10 mouse cellular contexts compared by ENCODE assay signal in genomic region chr17:45406281-45406680, GRCm38 (mm10). TPM values are rescaled to one million over a fixed set of nuclear protein-coding genes. Genes with fewer than 3 reads are reported as not detected.
DNase-seq lines count a peak whose midpoint lies in the region; ATAC-seq and TF ChIP-seq lines count a peak whose summit lies in the region.
"Had no signal": no experiment of that assay in that cellular context is flagged by ENCODE, and none has a peak within 500 bp of the region (broad histone marks: within the 10 kb centered on the region; RNA-seq: fewer than 3 reads in every experiment).

No protein-coding gene starts in this region.

- POLR2A ChIA-PET in Patski (lab: Charles Lee): no interaction called here

- CTCF ChIA-PET in Patski (lab: Charles Lee): no interaction called here

- no peaks in the 10 kb centered on the region for H3K4me1 ChIP-seq in hindbrain, postnatal 0 days (ENCODE audit: insufficient read depth, low read length)
- no peaks in the 10 kb centered on the region for H3K4me1 ChIP-seq in hindbrain, embryonic 14.5 days (replicated peaks; ENCODE audit: control insufficient read depth, insufficient read depth, low read length)
- H3K4me1 ChIP-seq in midbrain, postnatal 0 days (ENCODE audit: insufficient read depth, low read length): no peaks in the 10 kb centered on the region
- H3K4me1 ChIP-seq in midbrain, embryonic 13.5 days (replicated peaks): no peaks in the 10 kb centered on the region
- H3K4me1 ChIP-seq in small intestine, adult 2 months (ENCODE audit: control insufficient read depth, insufficient read depth, insufficient read length, low read length): no peaks in the 10 kb centered on the region
- H3K4me1 ChIP-seq: limb, embryonic 15.5 days had no signal

- H3K36me3 ChIP-seq in hindbrain, postnatal 0 days (ENCODE audit: insufficient read depth, low read length): peaks cover 33% of the 10 kb centered on the region
- peaks cover 72% of the 10 kb centered on the region for H3K36me3 ChIP-seq in hindbrain, embryonic 14.5 days (replicated peaks; ENCODE audit: control insufficient read depth, insufficient read depth)
- peaks cover 33% of the 10 kb centered on the region for H3K36me3 ChIP-seq in midbrain, postnatal 0 days (ENCODE audit: insufficient read depth, low read length)
- H3K36me3 ChIP-seq in midbrain, embryonic 13.5 days: peaks cover 73% of the 10 kb centered on the region
- H3K36me3 ChIP-seq in small intestine, adult 2 months (ENCODE audit: control insufficient read depth, insufficient read depth, low read length): peaks cover 64% of the 10 kb centered on the region

- no peak overlapping the region for H3K27ac ChIP-seq in hindbrain, postnatal 0 days
- H3K27ac ChIP-seq in hindbrain, embryonic 14.5 days: no peak overlapping the region
- H3K27ac ChIP-seq in midbrain, postnatal 0 days (ENCODE audit: low read depth, low read length): no peak overlapping the region
- H3K27ac ChIP-seq in midbrain, embryonic 13.5 days: no peak overlapping the region
- H3K27ac ChIP-seq in small intestine, adult 2 months (ENCODE audit: insufficient read depth, low read depth, low read length): no peak overlapping the region
- H3K27ac ChIP-seq: limb, embryonic 15.5 days; midbrain, embryonic 15.5 days had no signal

- DNase-seq in hindbrain, postnatal 0 days (ENCODE audit: low spot score): peak; percentile 35
- no peak for DNase-seq in hindbrain, embryonic 14.5 days (ENCODE audit: low spot score)
- DNase-seq in midbrain, postnatal 0 days (ENCODE audit: low spot score): peak; percentile 33
- no peak for DNase-seq in Patski (ENCODE audit: low read depth, low spot score)
- no peak for DNase-seq in c-Kit-positive CD71-positive TER-119-positive erythroid progenitor cells, embryonic 14.5 days (ENCODE audit: low spot score)

- WGBS in hindbrain, postnatal 0 days: 93% methylated on average over 10 of the region's 10 CpGs
- WGBS in hindbrain, embryonic 14.5 days: 98% methylated on average over 10 of the region's 10 CpGs
- WGBS in midbrain, postnatal 0 days: 92% methylated on average over 10 of the region's 10 CpGs
- 96% methylated on average over 10 of the region's 10 CpGs for WGBS in midbrain, embryonic 13.5 days
- WGBS in small intestine, adult 2 months: 95% methylated on average over 10 of the region's 10 CpGs

- no peak overlapping the region for H3K4me2 ChIP-seq in hindbrain, postnatal 0 days (ENCODE audit: low read depth, low read length)
- H3K4me2 ChIP-seq in hindbrain, embryonic 14.5 days (replicated peaks): no peak overlapping the region
- no peak overlapping the region for H3K4me2 ChIP-seq in midbrain, postnatal 0 days (ENCODE audit: low read depth, low read length, poor library complexity, severe bottlenecking)
- H3K4me2 ChIP-seq in midbrain, embryonic 13.5 days (replicated peaks): no peak overlapping the region
- H3K4me2 ChIP-seq: limb, embryonic 15.5 days; midbrain, embryonic 15.5 days had no signal

- H3K9ac ChIP-seq in hindbrain, postnatal 0 days (replicated peaks; ENCODE audit: low read length): no peak overlapping the region
- no peak overlapping the region for H3K9ac ChIP-seq in hindbrain, embryonic 14.5 days
- no peak overlapping the region for H3K9ac ChIP-seq in midbrain, postnatal 0 days (replicated peaks; ENCODE audit: low read length, poor library complexity, severe bottlenecking)
- H3K9ac ChIP-seq in midbrain, embryonic 13.5 days (replicated peaks): no peak overlapping the region
- H3K9ac ChIP-seq: limb, embryonic 15.5 days; midbrain, embryonic 15.5 days had no signal

- ATAC-seq in hindbrain, postnatal 0 days: no peak
- ATAC-seq in hindbrain, embryonic 14.5 days (ENCODE audit: low FRiP score): no peak
- no peak for ATAC-seq in midbrain, postnatal 0 days (ENCODE audit: low FRiP score)
- ATAC-seq in midbrain, embryonic 13.5 days: no peak
- no peak for ATAC-seq in Patski
- ATAC-seq in erythroid progenitor cell, adult 5-6 weeks (replicated peaks; ENCODE audit: low FRiP score, poor library complexity, severe bottlenecking): no peak
- ATAC-seq: midbrain, embryonic 15.5 days had no signal

- no peaks in the 10 kb centered on the region for H3K9me3 ChIP-seq in hindbrain, postnatal 0 days (ENCODE audit: low read length)
- no peaks in the 10 kb centered on the region for H3K9me3 ChIP-seq in hindbrain, embryonic 14.5 days (ENCODE audit: control insufficient read depth, low read length)
- no peaks in the 10 kb centered on the region for H3K9me3 ChIP-seq in midbrain, postnatal 0 days (ENCODE audit: low read length)
- no peaks in the 10 kb centered on the region for H3K9me3 ChIP-seq in midbrain, embryonic 13.5 days
- H3K9me3 ChIP-seq: limb, embryonic 15.5 days; midbrain, embryonic 15.5 days had no signal

- in situ Hi-C loops in Patski (cut with MboI; ENCODE audit: low pct_unique_long_range_greater_than_20kb): no loop called here

- TF ChIP-seq CTCF in hindbrain, postnatal 0 days (IDR thresholded peaks at IDR 0.05; ENCODE audit: low read depth): peak; percentile 48
- TF ChIP-seq CTCF in midbrain, postnatal 0 days (IDR thresholded peaks at IDR 0.05): peak; percentile 56
- TF ChIP-seq CTCF in Patski (IDR thresholded peaks at IDR 0.05): peak; percentile 51
- TF ChIP-seq CTCF in small intestine, adult 2 months (IDR thresholded peaks at IDR 0.05; ENCODE audit: extremely low read depth, insufficient read length, insufficient replicate concordance, low read depth, low read length): 0 out of 2 replicates have a peak, but pooled peaks have one; percentile 6

- no peak overlapping the region for H3K4me3 ChIP-seq in hindbrain, postnatal 0 days (ENCODE audit: low read length)
- H3K4me3 ChIP-seq in hindbrain, embryonic 14.5 days (replicated peaks; ENCODE audit: low read length): no peak overlapping the region
- no peak overlapping the region for H3K4me3 ChIP-seq in midbrain, postnatal 0 days (ENCODE audit: low read depth, low read length)
- no peak overlapping the region for H3K4me3 ChIP-seq in midbrain, embryonic 13.5 days (replicated peaks)
- no peak overlapping the region for H3K4me3 ChIP-seq in small intestine, adult 2 months (ENCODE audit: low read depth, low read length)
- H3K4me3 ChIP-seq: limb, embryonic 15.5 days; midbrain, embryonic 15.5 days had no signal

- H3K27me3 ChIP-seq in hindbrain, postnatal 0 days (ENCODE audit: insufficient read depth, low read length): no peaks in the 10 kb centered on the region
- no peaks in the 10 kb centered on the region for H3K27me3 ChIP-seq in hindbrain, embryonic 14.5 days (ENCODE audit: control insufficient read depth, insufficient read depth, low read length)
- no peaks in the 10 kb centered on the region for H3K27me3 ChIP-seq in midbrain, postnatal 0 days (ENCODE audit: insufficient read depth, low read length)
- H3K27me3 ChIP-seq in midbrain, embryonic 13.5 days: no peaks in the 10 kb centered on the region
- no peaks in the 10 kb centered on the region for H3K27me3 ChIP-seq in Patski
- H3K27me3 ChIP-seq in small intestine, adult 2 months (ENCODE audit: control insufficient read depth, insufficient read depth, low read length): no peaks in the 10 kb centered on the region
- H3K27me3 ChIP-seq: limb, embryonic 15.5 days; midbrain, embryonic 15.5 days had no signal

- no peak for TF ChIP-seq POLR2A in small intestine, adult 2 months (IDR thresholded peaks at IDR 0.05; ENCODE audit: low read depth, low read length)

RNA-seq across cellular contexts. Expression of gene Cdc5l, which starts 27.3 kb away (rescaled TPM):
- total RNA-seq in hindbrain, postnatal 0 days (2014; rRNA removed): 21.5 and 38.1 TPM in 2 replicates
- 54.2 and 57.7 TPM in 2 replicates for polyA plus RNA-seq in hindbrain, postnatal 0 days (2015; fragmentation: Nextera tagmentation; extraction: Ambion mirVana)
- 64.7 and 67.0 TPM in 2 replicates for polyA plus RNA-seq in hindbrain, embryonic 14.5 days (2014; fragmentation: Nextera tagmentation; extraction: Ambion mirVana)
- 36.7 and 47.4 TPM in 2 replicates for total RNA-seq in midbrain, postnatal 0 days (2014; rRNA removed)
- polyA plus RNA-seq in midbrain, postnatal 0 days (2015; fragmentation: Nextera tagmentation; extraction: Ambion mirVana): 54.3 and 57.9 TPM in 2 replicates
- polyA plus RNA-seq in midbrain, embryonic 13.5 days (2015; fragmentation: Nextera tagmentation; extraction: Ambion mirVana): 70.8 and 74.8 TPM in 2 replicates
- polyA plus RNA-seq in Patski (2021): 59.8 TPM
- polyA plus RNA-seq in small intestine, adult 2 months (2012; rRNA removed): 2.1 and 4.2 TPM in 2 replicates
- 62.7 and 113 TPM in 2 replicates for total RNA-seq in erythroid progenitor cell, adult 5-6 weeks (2015; ENCODE audit: low replicate concordance)
- total RNA-seq in erythroid progenitor cell, adult 5-6 weeks (2017; ENCODE audit: low replicate concordance): 52.3 and 102 TPM in 2 replicates

Comparison
In these comparisons a context has a peak if more than half of its experiments do, and no peak if none do; other contexts are left out.
1. DNase-seq: peak in hindbrain, postnatal 0 days (single experiment) and midbrain, postnatal 0 days (single experiment); none in hindbrain, embryonic 14.5 days (single experiment), Patski (single experiment) and c-Kit-positive CD71-positive TER-119-positive erythroid progenitor cells, embryonic 14.5 days (single experiment).
2. CTCF ChIP-seq: peak in every context shown above with its lines; median percentile 56 in midbrain, postnatal 0 days; 51 in Patski; 48 in hindbrain, postnatal 0 days; 6 in small intestine, adult 2 months.
3. RNA of gene Cdc5l, which starts 27.3 kb away (polyA plus RNA-seq): 70.8 to 74.8 TPM in midbrain, embryonic 13.5 days, 64.7 to 67.0 TPM in hindbrain, embryonic 14.5 days, 59.8 TPM in Patski (single experiment), 54.3 to 57.9 TPM in midbrain, postnatal 0 days and 54.2 to 57.7 TPM in hindbrain, postnatal 0 days; 2.1 to 4.2 TPM in small intestine, adult 2 months; every median in the first group is over 10 times any median in the second.